Mouse (Mus musculus) embryonic facial prominence, embryonic 15.5 days (tissue): ENCODE results near the gene Pecam1. TPM values are rescaled to one million over a fixed set of nuclear protein-coding genes. Genes with fewer than 3 reads are reported as not detected.
"Not testable (repeated sequence)": the region's sequence is repeated elsewhere in the genome, so short reads cannot be mapped to it uniquely, and the experiment has no call there.

ENCODE experiments used
- ATAC-seq: fragments of 200-750 bp; cut with Nextera tagmentation; 2 replicates; pipeline ENCODE4 v1.8.0; 2017; ENCODE audit warnings: low read depth, moderate TSS enrichment; ENCODE audit not compliant: insufficient number of reproducible peaks, low FRiP score, low TSS enrichment
- H3K27ac ChIP-seq: fragments of 300-500 bp; sonication (generic); replicated peaks from 2 replicates; pipeline ENCODE4 v1.5.1; 2015; ENCODE audit warnings: mild to moderate bottlenecking, inconsistent platforms
- H3K27me3 ChIP-seq: fragments of 300-500 bp; sonication (generic); 2 replicates; pipeline ENCODE4 v1.6.1; 2015; ENCODE audit warnings: inconsistent platforms
- H3K36me3 ChIP-seq: fragments of 300-500 bp; sonication (generic); 2 replicates; pipeline ENCODE4 v1.6.1; 2015; ENCODE audit warnings: mild to moderate bottlenecking, inconsistent platforms
- H3K4me1 ChIP-seq: fragments of 300-500 bp; sonication (generic); 2 replicates; pipeline ENCODE4 v1.6.1; 2015; ENCODE audit warnings: inconsistent platforms
- H3K4me2 ChIP-seq: fragments of 300-500 bp; sonication (generic); replicated peaks from 2 replicates; pipeline ENCODE4 v1.6.1; 2015; ENCODE audit warnings: mild to moderate bottlenecking, inconsistent platforms
- H3K4me3 ChIP-seq: fragments of 300-500 bp; sonication (generic); replicated peaks from 2 replicates; pipeline ENCODE4 v1.5.1; 2015; ENCODE audit warnings: mild to moderate bottlenecking, inconsistent platforms
- H3K9ac ChIP-seq: fragments of 300-500 bp; sonication (generic); 2 replicates; pipeline ENCODE4 v1.6.1; 2015; ENCODE audit warnings: inconsistent platforms
- H3K9me3 ChIP-seq: fragments of 300-500 bp; sonication (generic); replicated peaks from 2 replicates; pipeline ENCODE4 v1.6.1; 2016; ENCODE audit warnings: inconsistent platforms
- WGBS: fragments of 180-500 bp; shearing (Covaris S2); methylation state at CpG from one replicate; pipeline ENCODE4 v1.1.7; 2015; 5-methylcytosine and 5-hydroxymethylcytosine counted together
- polyA plus RNA-seq: library from polyadenylated mRNA; unstranded; fragments of >200 nt; fragmentation: Nextera tagmentation; extraction: Ambion mirVana; gene quantifications from 2 replicates; pipeline ENCODE4 v1.2.1, GENCODE M21; 2015

The Pecam1 gene
- polyA plus RNA-seq, 1 experiment from 2014 or later: 43.7 TPM

- H3K27ac ChIP-seq: no peak overlapping the region
- ATAC-seq: no peak
- WGBS: 87% methylated on average over 5 of the region's 5 CpGs
- no peaks in the 10 kb centered on the region for H3K9me3 ChIP-seq
- no peak overlapping the region for H3K4me2 ChIP-seq
- no peaks in the 10 kb centered on the region for H3K4me1 ChIP-seq
- no peaks in the 10 kb centered on the region for H3K36me3 ChIP-seq
- no peaks in the 10 kb centered on the region for H3K27me3 ChIP-seq
- H3K4me3 ChIP-seq: no peak overlapping the region
- no peak overlapping the region for H3K9ac ChIP-seq
These were observed 5.5 kb downstream of the Pecam1 start for GRCm38 (mm10) chr11:106744949-106745348.

- no peak for ATAC-seq
- Histone ChIP-seq H3K9me3 (no peaks in the 10 kb centered on the region), H3K4me3 (no peak overlapping the region), H3K27me3 (no peaks in the 10 kb centered on the region), H3K36me3 (no peaks in the 10 kb centered on the region), H3K9ac (no peak overlapping the region), H3K27ac (no peak overlapping the region), H3K4me2 (no peak overlapping the region), H3K4me1 (no peaks in the 10 kb centered on the region)
- WGBS: 46% methylated on average over 6 of the region's 6 CpGs
These were observed 8.0 kb downstream of the Pecam1 start for GRCm38 (mm10) chr11:106742388-106742841.

- H3K36me3 ChIP-seq: no peaks in the 10 kb centered on the region
- H3K4me3 ChIP-seq: no peak overlapping the region
- no peak overlapping the region for H3K9ac ChIP-seq
- H3K27me3 ChIP-seq: no peaks in the 10 kb centered on the region
- no peak for ATAC-seq
- H3K27ac ChIP-seq: no peak overlapping the region
- WGBS: 92% methylated on average over 3 of the region's 3 CpGs
- no peaks in the 10 kb centered on the region for H3K9me3 ChIP-seq
- H3K4me2 ChIP-seq: no peak overlapping the region
- peaks cover 4% of the 10 kb centered on the region; the same call in 1 of the 2 replicates for H3K4me1 ChIP-seq
These were observed 8.6 kb downstream of the Pecam1 start for GRCm38 (mm10) chr11:106741826-106742225.

GRCm38 (mm10) chr11:106741232-106741631 lies 9.2 kb downstream of the Pecam1 start:
- Histone ChIP-seq H3K4me2 (no peak overlapping the region), H3K36me3 (no peaks in the 10 kb centered on the region), H3K4me1 (peaks cover 4% of the 10 kb centered on the region; the same call in 1 of the 2 replicates), H3K9me3 (no peaks in the 10 kb centered on the region), H3K9ac (no peak overlapping the region), H3K27ac (no peak overlapping the region), H3K27me3 (no peaks in the 10 kb centered on the region), H3K4me3 (no peak overlapping the region)
- 65% methylated on average over 6 of the region's 6 CpGs for WGBS
- no peak for ATAC-seq

GRCm38 (mm10) chr11:106740724-106741123 lies 9.7 kb downstream of the Pecam1 start:
- not testable (repeated sequence) for H3K27ac ChIP-seq, ATAC-seq, H3K27me3 ChIP-seq, H3K4me1 ChIP-seq, H3K4me3 ChIP-seq, H3K36me3 ChIP-seq, H3K9me3 ChIP-seq, H3K9ac ChIP-seq, H3K4me2 ChIP-seq
- 93% methylated on average over 5 of the region's 8 CpGs for WGBS

- no peaks in the 10 kb centered on the region for H3K27me3 ChIP-seq
- ATAC-seq: no peak
- H3K27ac ChIP-seq: no peak overlapping the region
- no peaks in the 10 kb centered on the region for H3K36me3 ChIP-seq
- H3K9me3 ChIP-seq: no peaks in the 10 kb centered on the region
- H3K4me1 ChIP-seq: peaks cover 4% of the 10 kb centered on the region; the same call in 1 of the 2 replicates
- WGBS: 94% methylated on average over 2 of the region's 2 CpGs
- H3K9ac ChIP-seq: no peak overlapping the region
- H3K4me3 ChIP-seq: no peak overlapping the region
- no peak overlapping the region for H3K4me2 ChIP-seq
These were observed 11.3 kb downstream of the Pecam1 start for GRCm38 (mm10) chr11:106739116-106739515.

GRCm38 (mm10) chr11:106737178-106737621 lies 13.2 kb downstream of the Pecam1 start:
- H3K27ac ChIP-seq: 0 out of 2 replicates have a peak overlapping the region, but pooled peaks have one; percentile 1

GRCm38 (mm10) chr11:106736614-106737013 lies 13.8 kb downstream of the Pecam1 start:
- Histone ChIP-seq H3K9ac (no peak overlapping the region), H3K4me2 (no peak overlapping the region), H3K4me1 (peaks cover 4% of the 10 kb centered on the region; the same call in 1 of the 2 replicates), H3K9me3 (no peaks in the 10 kb centered on the region), H3K4me3 (no peak overlapping the region), H3K27me3 (no peaks in the 10 kb centered on the region), H3K36me3 (no peaks in the 10 kb centered on the region), H3K27ac (0 out of 2 replicates have a peak overlapping the region, but pooled peaks have one; percentile 8)
- WGBS: 74% methylated on average over 3 of the region's 3 CpGs
- ATAC-seq: no peak

More at GRCm38 (mm10) chr11:106737178-106737621, 13.2 kb downstream of the Pecam1 start:
- no peaks in the 10 kb centered on the region for H3K9me3 ChIP-seq
- WGBS: 29% methylated on average over 12 of the region's 12 CpGs
- no peaks in the 10 kb centered on the region for H3K36me3 ChIP-seq
- peak; percentile 52; the same call in 1 of the 2 replicates for ATAC-seq
- no peak overlapping the region for H3K4me2 ChIP-seq
- no peaks in the 10 kb centered on the region for H3K27me3 ChIP-seq
- H3K4me1 ChIP-seq: peaks cover 4% of the 10 kb centered on the region; the same call in 1 of the 2 replicates
- H3K4me3 ChIP-seq: no peak overlapping the region
- H3K9ac ChIP-seq: no peak overlapping the region

- H3K9ac ChIP-seq: no peak overlapping the region
- no peak overlapping the region for H3K4me3 ChIP-seq
- no peaks in the 10 kb centered on the region for H3K9me3 ChIP-seq
- H3K27me3 ChIP-seq: no peaks in the 10 kb centered on the region
- H3K4me1 ChIP-seq: 0 out of 2 replicates have a peak, but pooled peaks cover 3% of the 10 kb centered on the region
- H3K36me3 ChIP-seq: no peaks in the 10 kb centered on the region
- 66% methylated on average over 4 of the region's 4 CpGs for WGBS
- no peak for ATAC-seq
- H3K4me2 ChIP-seq: no peak overlapping the region
- no peak overlapping the region for H3K27ac ChIP-seq
These were observed 19.7 kb downstream of the Pecam1 start for GRCm38 (mm10) chr11:106730714-106731113.

- Histone ChIP-seq H3K4me1 (0 out of 2 replicates have a peak, but pooled peaks cover 3% of the 10 kb centered on the region), H3K36me3 (no peaks in the 10 kb centered on the region), H3K27me3 (no peaks in the 10 kb centered on the region), H3K9ac (no peak overlapping the region), H3K4me2 (no peak overlapping the region), H3K9me3 (no peaks in the 10 kb centered on the region), H3K4me3 (no peak overlapping the region), H3K27ac (no peak overlapping the region)
- ATAC-seq: no peak
- WGBS: 97% methylated on average over 1 of the region's 1 CpGs
These were observed 20.8 kb downstream of the Pecam1 start for GRCm38 (mm10) chr11:106729656-106730055.

GRCm38 (mm10) chr11:106728402-106729366 lies 21.7 kb downstream of the Pecam1 start:
- 69% methylated on average over 10 of the region's 10 CpGs for WGBS

More at GRCm38 (mm10) chr11:106728402-106729366, 21.7 kb downstream of the Pecam1 start:
- Histone ChIP-seq H3K27ac (no peak overlapping the region), H3K36me3 (no peaks in the 10 kb centered on the region), H3K4me2 (no peak overlapping the region), H3K27me3 (no peaks in the 10 kb centered on the region), H3K4me1 (0 out of 2 replicates have a peak, but pooled peaks cover 3% of the 10 kb centered on the region), H3K4me3 (no peak overlapping the region), H3K9me3 (no peaks in the 10 kb centered on the region), H3K9ac (no peak overlapping the region)
- ATAC-seq: no peak
